Mouse (Mus musculus) cerebellum, adult 18-20 months (tissue): ENCODE results near the gene Mdm1.
"Not testable (repeated sequence)": the region's sequence is repeated elsewhere in the genome, so short reads cannot be mapped to it uniquely, and the experiment has no call there.

ENCODE experiments used
- DNase-seq, 2 experiments: peaks; one replicate each; pipeline ENCODE4 v3.0.0; 2021

Mdm1 gene

GRCm38 (mm10) chr10:118125236-118125635, 16.4 kb upstream of the Mdm1 start:
- no peak for DNase-seq

DNA sequence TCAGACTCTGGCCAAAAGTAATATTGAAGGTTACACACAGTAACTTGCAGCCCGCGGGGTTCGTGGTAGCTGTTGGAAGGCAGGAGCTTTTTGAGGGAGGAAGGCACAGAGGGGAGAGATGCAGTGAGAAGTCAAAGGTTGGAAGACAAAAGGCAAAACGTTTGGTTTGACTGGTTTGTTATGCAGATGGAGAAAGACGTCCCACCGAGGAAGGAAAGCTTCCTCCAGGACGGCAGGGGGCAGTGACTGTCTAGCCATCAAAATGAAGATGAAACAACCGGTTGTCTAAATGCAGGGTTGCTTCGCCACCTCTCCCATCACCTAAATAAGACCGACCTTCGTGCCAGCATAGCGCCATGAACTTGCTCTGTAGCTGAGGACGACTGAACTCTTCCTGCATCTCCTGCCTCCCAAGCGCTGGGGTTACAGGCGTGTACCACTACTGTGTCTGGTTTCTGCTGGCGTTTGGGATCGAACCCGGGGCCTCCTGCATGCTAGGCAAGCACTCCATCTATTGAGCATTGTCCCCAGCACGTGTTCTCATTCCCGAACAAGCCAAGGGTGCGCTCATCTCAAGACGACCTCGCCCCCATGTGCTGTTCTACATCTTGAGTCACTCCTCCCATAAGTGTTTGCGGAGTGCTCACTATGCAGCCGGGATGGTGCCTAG, 15.7 kb upstream of the Mdm1 start:
- no peak for DNase-seq

- DNase-seq: no peak
These were observed 12.5 kb upstream of the Mdm1 start for GRCm38 (mm10) chr10:118129001-118129682.

GRCm38 (mm10) chr10:118130016-118130415, 11.6 kb upstream of the Mdm1 start:
- DNase-seq: no peak

DNA sequence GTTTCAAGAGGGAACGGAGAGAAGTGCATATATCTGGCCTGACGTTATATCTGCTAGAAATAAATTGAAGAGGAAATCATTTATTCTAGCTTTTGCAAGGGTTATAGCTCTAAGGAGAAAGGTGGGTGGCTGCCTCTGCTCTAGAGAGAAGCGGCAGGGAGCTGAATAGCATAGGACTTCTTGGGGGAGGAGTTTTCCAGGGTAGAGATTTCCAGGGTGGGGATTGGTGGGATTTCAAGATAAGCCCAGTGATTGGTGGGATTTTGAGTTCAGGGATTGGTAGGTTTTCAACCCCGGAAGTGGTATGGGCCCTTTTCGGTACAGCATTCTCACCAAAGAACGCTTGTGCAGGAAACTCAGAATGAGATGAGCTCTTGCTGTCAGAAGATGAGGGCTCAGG, 8.6 kb upstream of the Mdm1 start:
- no peak for DNase-seq

GRCm38 (mm10) chr10:118138508-118138907, 3.1 kb upstream of the Mdm1 start:
- no peak for DNase-seq

DNA sequence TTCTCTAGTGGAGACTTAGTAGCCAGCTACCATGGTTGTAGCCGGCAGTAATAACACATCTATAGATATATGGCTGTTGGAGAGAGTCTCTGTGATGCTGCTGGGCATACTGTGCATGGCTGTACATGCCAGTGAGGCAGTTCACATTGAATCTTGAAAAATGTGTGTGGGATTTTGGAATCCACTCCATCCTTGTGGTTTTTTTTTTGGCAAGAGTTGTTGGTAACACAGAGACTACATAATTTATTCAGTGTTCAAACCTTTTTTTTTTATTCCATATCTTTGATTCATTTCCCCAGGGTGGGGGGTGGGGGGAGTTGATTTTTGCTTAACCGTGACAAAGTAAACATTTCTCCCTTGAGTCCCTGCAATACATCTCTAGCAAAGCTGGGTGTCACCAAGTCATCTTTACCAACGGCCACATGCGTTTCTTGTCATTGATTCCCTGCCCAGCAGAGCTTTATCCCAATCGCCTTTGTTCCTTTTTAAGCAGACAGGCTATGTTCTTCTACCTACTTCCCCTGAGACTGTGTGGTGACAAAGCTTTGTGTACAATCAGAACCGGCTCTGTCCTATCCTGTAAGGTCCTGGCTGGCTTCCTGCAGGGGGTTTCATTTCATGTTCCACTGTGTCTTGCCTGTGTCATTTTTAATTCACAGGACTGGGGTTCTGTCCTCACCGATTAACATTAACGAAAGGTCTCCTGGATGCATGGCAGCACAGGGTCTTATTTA, 1.6 kb upstream of the Mdm1 start:
- no peak for DNase-seq

DNA sequence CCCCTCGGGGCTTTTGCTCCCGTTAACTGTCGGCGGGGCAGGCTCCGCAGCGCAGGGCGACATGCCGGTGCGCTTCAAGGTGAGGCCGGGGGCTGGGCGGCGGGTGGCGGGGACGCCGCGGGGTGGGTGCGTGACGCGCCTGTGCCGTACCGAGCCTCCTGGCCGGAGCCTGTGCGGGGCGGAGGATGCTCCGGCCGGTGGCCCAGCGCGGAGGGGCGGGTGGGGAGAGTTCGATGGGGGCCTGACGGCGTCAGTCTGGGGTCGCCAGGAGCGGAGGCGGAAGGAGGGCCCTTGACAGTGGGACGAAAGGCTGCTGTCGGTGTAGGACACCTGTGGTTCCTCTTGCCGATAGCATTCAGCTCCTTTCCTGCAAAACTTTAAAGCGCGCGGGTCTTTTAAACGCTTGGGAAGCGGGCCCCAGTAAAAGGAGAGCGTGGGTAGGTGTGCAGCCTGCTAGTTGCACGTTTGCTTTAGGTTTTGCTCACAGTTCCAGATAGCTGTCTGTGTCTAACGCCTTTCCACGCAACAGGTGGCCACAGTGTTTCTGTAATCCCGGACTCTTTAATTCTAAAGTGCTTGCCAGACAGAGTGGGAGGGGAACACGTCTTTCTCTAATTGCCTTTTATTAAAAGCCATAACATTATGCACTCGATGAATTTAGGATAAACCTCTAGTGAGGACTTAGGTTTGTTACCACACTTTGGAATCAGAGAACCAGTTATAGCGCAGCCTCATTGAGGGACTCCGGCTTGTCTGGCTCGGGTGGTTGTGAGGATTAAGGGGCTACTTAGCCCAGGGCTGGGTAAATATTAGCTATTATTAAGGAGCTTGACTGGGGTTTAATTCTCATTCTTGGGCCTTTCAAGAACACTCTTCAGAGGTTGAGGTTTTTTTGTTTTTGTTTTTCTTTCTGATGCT, 532 bp downstream of the Mdm1 start:
- no peak for DNase-seq

- no peak for DNase-seq
These were observed 7.8 kb downstream of the Mdm1 start for GRCm38 (mm10) chr10:118149381-118149780.

GRCm38 (mm10) chr10:118150866-118151265, 9.3 kb downstream of the Mdm1 start:
- no peak for DNase-seq

GRCm38 (mm10) chr10:118155932-118156331, 14.3 kb downstream of the Mdm1 start:
- DNase-seq: no peak

GRCm38 (mm10) chr10:118161131-118161530, 19.5 kb downstream of the Mdm1 start:
- DNase-seq: no peak

GRCm38 (mm10) chr10:118169212-118169611, 27.6 kb downstream of the Mdm1 start:
- DNase-seq: no peak

DNA sequence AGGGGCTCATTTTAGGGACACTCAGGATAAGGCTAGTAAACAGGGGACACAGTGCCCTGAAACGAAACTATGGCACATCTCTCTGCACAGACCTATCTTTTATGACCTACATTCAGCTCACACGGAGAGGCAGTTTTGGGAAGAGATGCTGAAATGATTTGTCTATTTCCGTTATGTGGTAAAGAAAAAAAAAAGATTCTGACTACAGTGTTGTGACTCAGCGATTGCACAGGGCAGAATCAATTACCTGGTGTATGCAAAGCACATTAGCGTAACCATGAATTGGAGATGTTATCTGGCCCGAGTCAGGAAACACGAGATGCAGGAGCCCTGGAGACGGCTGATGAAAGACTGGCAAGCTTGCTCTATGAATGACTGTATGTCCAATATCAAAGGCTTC, 30.8 kb downstream of the Mdm1 start:
- no peak for DNase-seq

DNA sequence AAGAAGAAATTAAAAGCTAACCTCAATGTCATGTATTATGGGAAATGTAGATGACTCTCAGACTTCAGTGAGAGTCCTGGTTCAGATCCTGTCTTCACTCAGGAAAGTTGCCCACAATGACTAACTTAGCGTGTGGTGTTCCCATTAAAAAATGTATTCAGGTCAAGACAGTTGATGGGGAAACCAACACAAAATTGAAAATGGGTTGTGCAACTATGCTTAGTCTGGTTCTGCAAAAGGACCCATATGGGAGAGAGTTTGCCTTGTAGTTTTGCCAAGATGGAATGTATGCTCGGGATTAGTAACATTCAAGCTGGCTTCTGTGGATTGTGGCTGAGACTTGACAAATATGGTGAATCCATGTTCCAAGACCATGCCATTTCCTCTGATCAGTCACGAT, 31.3 kb downstream of the Mdm1 start:
- DNase-seq: no peak

- DNase-seq: not testable (repeated sequence)
These were observed 33.9 kb downstream of the Mdm1 start for GRCm38 (mm10) chr10:118175542-118175941.

DNA sequence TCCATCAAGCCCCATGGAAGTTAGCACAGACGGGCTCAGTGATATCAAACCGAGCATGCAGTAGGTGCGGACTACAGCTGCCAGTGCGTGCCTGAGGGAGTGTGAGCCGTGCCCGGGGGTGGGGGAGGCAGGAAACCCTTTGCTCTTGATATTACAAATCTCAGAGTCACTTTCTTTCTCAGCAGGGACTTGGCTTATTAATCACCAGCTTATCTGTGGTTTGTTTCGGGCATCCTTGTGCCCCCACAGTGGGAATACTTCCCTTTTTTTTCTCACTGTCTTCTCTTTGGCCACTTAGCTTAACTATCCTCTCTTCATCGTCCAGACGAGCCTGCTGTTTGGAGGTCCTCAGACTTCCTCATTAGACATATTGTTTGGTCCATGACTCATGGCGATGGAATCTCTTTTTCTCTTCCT, 37.1 kb downstream of the Mdm1 start:
- DNase-seq: no peak

GRCm38 (mm10) chr10:118179265-118179664, 37.7 kb downstream of the Mdm1 start:
- DNase-seq: no peak

DNA sequence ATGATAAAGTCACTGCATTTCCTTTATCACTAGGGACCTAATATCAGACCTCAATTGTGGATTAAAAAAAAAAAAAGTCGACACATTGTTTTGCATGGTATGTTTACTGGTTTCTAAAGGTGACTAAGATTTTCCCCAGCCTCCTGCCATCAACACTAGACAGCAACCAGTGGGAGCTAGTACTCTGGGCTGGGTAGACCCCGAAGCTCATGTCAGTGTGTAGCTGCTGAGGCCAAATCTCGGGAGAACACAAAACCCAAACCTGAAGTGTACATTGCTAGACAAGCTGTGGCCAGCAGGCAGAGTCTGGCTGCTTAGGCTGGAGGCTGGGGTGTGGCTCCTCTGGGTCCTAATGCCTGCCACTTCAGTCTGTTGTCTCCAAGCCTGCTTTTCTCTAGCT, 53.5 kb downstream of the Mdm1 start:
- DNase-seq: not testable (repeated sequence)

- DNase-seq: no peak
These were observed 63.0 kb downstream of the Mdm1 start, which contains the start of gene Il22 for GRCm38 (mm10) chr10:118204642-118205041. TSS of gene Il22 (plus strand) at chr10:118204942.

GRCm38 (mm10) chr10:118215719-118216393, 74.2 kb downstream of the Mdm1 start:
- DNase-seq: not testable (repeated sequence)
